Mouse (Mus musculus) cerebellum, adult 2 months (tissue): ENCODE measurements around the gene Cenpj.

Experiments
- CTCF ChIP-seq: fragments of 200-500 bp; IDR thresholded peaks from 2 replicates; pipeline ENCODE4 v1.5.1; 2011; ENCODE audit warnings: low read depth, mild to moderate bottlenecking, control low read depth, low read length, moderate library complexity, borderline replicate concordance; ENCODE audit not compliant: insufficient read depth
- POLR2A ChIP-seq: fragments of 200-500 bp; IDR thresholded peaks from 2 replicates; pipeline ENCODE4 v1.6.1; 2011; ENCODE audit warnings: low read length, control low read depth, borderline replicate concordance; ENCODE audit not compliant: insufficient read depth

- TF ChIP-seq POLR2A: no peak
- no peak for TF ChIP-seq CTCF
Measured at GRCm38 (mm10) chr14:56575969-56576901, 1.0 kb upstream of the Cenpj start.
